Mouse (Mus musculus) liver, embryonic 11.5 days (tissue): ENCODE data around the gene Gemin7. TPM values are rescaled to one million over a fixed set of nuclear protein-coding genes. Genes with fewer than 3 reads are reported as not detected.

Source experiments
- ATAC-seq: fragments of 200-750 bp; cut with Nextera tagmentation; replicated peaks from 2 replicates; pipeline ENCODE4 v1.8.0; 2017; ENCODE audit warnings: moderate number of reproducible peaks, mild to moderate bottlenecking, moderate TSS enrichment, moderate library complexity; ENCODE audit not compliant: low FRiP score
- DNase-seq: peaks from one replicate; pipeline ENCODE4 v3.0.0-alpha.2; 2017; ENCODE audit warnings: low spot score
- H3K27ac ChIP-seq: fragments of 300-500 bp; sonication (generic); 2 replicates; pipeline ENCODE4 v1.5.1; 2014; ENCODE audit warnings: mild to moderate bottlenecking, low read depth, low read length, control low read depth
- H3K27me3 ChIP-seq: fragments of 300-500 bp; sonication (generic); replicated peaks from 2 replicates; pipeline ENCODE4 v1.6.1; 2014; ENCODE audit warnings: low read length, mixed read lengths; ENCODE audit not compliant: control insufficient read depth, insufficient read depth
- H3K36me3 ChIP-seq: fragments of 300-500 bp; sonication (generic); 2 replicates; pipeline ENCODE4 v1.6.1; 2014; ENCODE audit warnings: mild to moderate bottlenecking, low read length, moderate library complexity, mixed read lengths; ENCODE audit not compliant: control insufficient read depth, insufficient read depth
- H3K4me1 ChIP-seq: fragments of 300-500 bp; sonication (generic); replicated peaks from 2 replicates; pipeline ENCODE4 v1.6.1; 2014; ENCODE audit warnings: low read length, mixed read lengths; ENCODE audit not compliant: control insufficient read depth, insufficient read depth
- H3K4me2 ChIP-seq: fragments of 300-500 bp; sonication (generic); 2 replicates; pipeline ENCODE4 v1.6.1; 2014; ENCODE audit warnings: mild to moderate bottlenecking, control low read depth, moderate library complexity
- H3K4me3 ChIP-seq: fragments of 300-500 bp; sonication (generic); 2 replicates; pipeline ENCODE4 v1.5.1; 2014; ENCODE audit warnings: low read depth, low read length, control low read depth
- H3K9ac ChIP-seq: fragments of 300-500 bp; sonication (generic); 2 replicates; pipeline ENCODE4 v1.6.1; 2014; ENCODE audit warnings: low read depth, low read length, control low read depth
- H3K9me3 ChIP-seq: fragments of 300-500 bp; sonication (generic); 2 replicates; pipeline ENCODE4 v1.6.1; 2016; ENCODE audit warnings: low read length, inconsistent platforms, mixed read lengths; ENCODE audit not compliant: control insufficient read depth
- WGBS: fragments of 180-500 bp; shearing (Covaris S2); extraction: QIAGEN DNeasy Blood & Tissue Kit; methylation state at CpG from one replicate; pipeline ENCODE4 v1.1.7; 2014; 5-methylcytosine and 5-hydroxymethylcytosine counted together
- polyA plus RNA-seq: library from polyadenylated mRNA; unstranded; fragments of >200 nt; fragmentation: Nextera tagmentation; extraction: Ambion mirVana; gene quantifications from 2 replicates; pipeline ENCODE4 v1.2.1, GENCODE M21; 2014

Gemin7 gene
- polyA plus RNA-seq, 1 experiment from 2014 or later = 142 TPM

DNA sequence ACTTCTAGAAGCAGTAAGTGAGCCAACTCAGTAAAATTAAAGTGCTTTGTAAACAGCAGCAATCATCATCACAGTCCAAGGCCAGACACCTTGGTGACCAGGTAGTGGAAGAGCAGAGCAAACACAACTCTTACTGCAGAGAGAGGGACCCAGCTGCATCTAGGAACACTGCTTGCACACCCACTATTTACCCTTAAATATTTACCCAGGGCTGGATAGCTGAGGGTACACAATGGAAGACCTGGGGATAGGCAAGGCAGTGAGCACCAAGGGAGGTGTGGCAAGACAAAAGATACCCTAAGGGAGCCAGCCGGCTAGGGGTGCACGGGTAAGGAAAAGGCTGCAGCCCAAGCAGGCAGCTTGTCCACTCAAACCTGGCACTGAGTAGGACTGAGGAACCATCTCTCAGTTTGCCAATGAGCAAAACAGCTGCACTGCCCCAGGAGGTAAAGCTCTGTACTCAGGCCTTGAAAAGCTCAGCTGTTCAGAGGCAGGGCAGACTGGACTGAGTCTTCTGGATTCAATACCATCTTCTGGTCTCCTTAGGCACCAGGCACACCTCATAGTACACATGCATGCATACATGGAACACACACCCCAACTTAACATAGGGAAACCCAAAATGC lies 29.9 kb downstream of the Gemin7 start:
- Histone ChIP-seq H3K9ac (no peak overlapping the region), H3K9me3 (no peaks in the 10 kb centered on the region), H3K27me3 (no peaks in the 10 kb centered on the region), H3K4me3 (no peak overlapping the region), H3K4me1 (peaks cover 18% of the 10 kb centered on the region), H3K4me2 (0 out of 2 replicates have a peak overlapping the region, but pooled peaks have one; percentile 24), H3K27ac (no peak overlapping the region), H3K36me3 (no peaks in the 10 kb centered on the region)
- WGBS = 64% methylated on average over 2 of the region's 2 CpGs
- ATAC-seq (peak; percentile 38; the same call in 1 of the 2 replicates), DNase-seq (no peak)

GRCm38 (mm10) chr7:19546007-19546406 lies 31.4 kb downstream of the Gemin7 start:
- WGBS = 60% methylated on average over 3 of the region's 3 CpGs
- DNase-seq (no peak), ATAC-seq (no peak)
- Histone ChIP-seq H3K27me3 (no peaks in the 10 kb centered on the region), H3K9ac (no peak overlapping the region), H3K9me3 (no peaks in the 10 kb centered on the region), H3K36me3 (no peaks in the 10 kb centered on the region), H3K4me1 (peaks cover 12% of the 10 kb centered on the region; the same call in 1 of the 2 replicates), H3K27ac (no peak overlapping the region), H3K4me2 (no peak overlapping the region), H3K4me3 (no peak overlapping the region)

DNA sequence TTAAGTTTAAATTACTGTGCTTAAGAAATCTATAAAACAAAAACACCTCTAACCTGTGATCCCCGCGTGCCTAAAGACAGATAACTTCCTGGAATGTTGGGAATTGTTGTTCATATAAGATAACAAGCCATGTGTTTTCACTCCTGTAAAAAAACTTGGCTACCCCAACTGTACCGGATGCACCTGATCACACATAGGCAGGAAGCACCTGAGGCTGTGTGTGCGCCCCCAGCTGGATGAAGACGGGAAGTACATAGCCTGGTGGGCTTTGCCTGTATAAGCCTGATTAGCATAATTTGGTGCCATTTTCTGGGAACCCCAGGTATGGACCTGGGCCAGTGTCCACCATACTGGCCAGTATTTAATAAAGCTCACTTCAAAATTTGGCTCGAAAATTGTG lies 33.8 kb downstream of the Gemin7 start:
- Histone ChIP-seq H3K9me3 (no peaks in the 10 kb centered on the region), H3K4me3 (no peak overlapping the region), H3K27me3 (no peaks in the 10 kb centered on the region), H3K36me3 (no peaks in the 10 kb centered on the region), H3K27ac (no peak overlapping the region), H3K9ac (no peak overlapping the region), H3K4me1 (peaks cover 12% of the 10 kb centered on the region; the same call in 1 of the 2 replicates), H3K4me2 (no peak overlapping the region)
- ATAC-seq = no peak
- no peak for DNase-seq
- 53% methylated on average over 6 of the region's 6 CpGs for WGBS

DNA sequence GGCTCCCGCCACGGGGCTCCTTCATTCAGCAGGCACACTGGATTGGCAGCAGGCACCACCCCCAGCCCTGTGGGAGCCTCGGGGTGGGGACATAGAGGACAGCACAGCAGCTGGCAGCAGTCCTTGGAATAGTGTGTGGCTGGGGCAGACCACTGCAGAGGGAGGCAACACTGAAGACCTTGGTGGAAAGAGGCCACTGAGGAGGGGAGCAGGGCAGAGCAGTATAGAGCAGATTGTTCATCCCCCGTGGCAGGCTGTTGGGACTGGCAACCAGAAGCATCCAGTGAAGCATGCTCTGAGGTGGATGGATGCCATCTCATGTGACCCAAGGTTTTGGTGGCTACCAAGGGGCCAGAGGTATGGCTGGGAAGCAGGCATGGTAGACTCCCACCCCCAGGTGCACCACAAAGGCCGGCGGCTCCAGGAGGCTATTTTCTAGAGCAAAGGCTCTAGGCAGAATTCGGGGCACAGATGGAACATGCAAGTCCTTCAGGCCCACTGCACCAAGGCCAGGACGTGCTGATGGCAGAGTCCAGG lies 35.2 kb downstream of the Gemin7 start:
- WGBS = 76% methylated on average over 8 of the region's 8 CpGs
- H3K9me3 ChIP-seq = no peaks in the 10 kb centered on the region
- H3K4me1 ChIP-seq = peaks cover 12% of the 10 kb centered on the region; the same call in 1 of the 2 replicates
- H3K9ac ChIP-seq = no peak overlapping the region
- H3K36me3 ChIP-seq = 0 out of 2 replicates have a peak, but pooled peaks cover 2% of the 10 kb centered on the region
- H3K4me2 ChIP-seq = no peak overlapping the region
- no peaks in the 10 kb centered on the region for H3K27me3 ChIP-seq
- DNase-seq = no peak
- ATAC-seq = no peak
- H3K4me3 ChIP-seq = no peak overlapping the region
- H3K27ac ChIP-seq = no peak overlapping the region

DNA sequence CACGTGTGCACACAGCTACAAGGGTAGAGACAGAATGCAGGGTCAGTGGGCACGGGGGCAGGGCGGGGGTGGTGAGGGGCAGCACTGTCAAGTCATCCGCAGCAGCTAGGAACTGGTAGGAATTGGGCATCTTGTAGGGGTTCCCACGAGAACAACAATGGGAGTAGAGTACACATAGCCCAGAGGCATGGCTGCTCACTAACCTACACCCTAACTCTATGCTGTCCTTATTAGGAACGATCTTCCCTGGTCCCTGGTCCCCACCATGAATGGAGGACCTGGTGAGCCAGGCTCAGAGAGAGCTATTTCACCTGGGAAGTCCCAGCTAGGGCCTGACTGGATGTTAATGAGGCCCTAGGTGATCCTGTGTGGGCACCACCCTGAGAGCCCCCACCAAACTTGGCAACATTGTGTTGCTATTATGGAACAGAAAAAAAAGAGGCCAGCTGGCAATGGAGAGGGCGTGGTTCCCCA lies 35.7 kb downstream of the Gemin7 start:
- DNase-seq (no peak), ATAC-seq (no peak)
- H3K4me2 ChIP-seq = no peak overlapping the region
- H3K27ac ChIP-seq = no peak overlapping the region
- no peak overlapping the region for H3K4me3 ChIP-seq
- no peaks in the 10 kb centered on the region for H3K9me3 ChIP-seq
- no peak overlapping the region for H3K9ac ChIP-seq
- no peaks in the 10 kb centered on the region for H3K27me3 ChIP-seq
- 88% methylated on average over 7 of the region's 7 CpGs for WGBS
- 0 out of 2 replicates have a peak, but pooled peaks cover 2% of the 10 kb centered on the region for H3K36me3 ChIP-seq
- H3K4me1 ChIP-seq = peaks cover 8% of the 10 kb centered on the region; the same call in 1 of the 2 replicates

DNA sequence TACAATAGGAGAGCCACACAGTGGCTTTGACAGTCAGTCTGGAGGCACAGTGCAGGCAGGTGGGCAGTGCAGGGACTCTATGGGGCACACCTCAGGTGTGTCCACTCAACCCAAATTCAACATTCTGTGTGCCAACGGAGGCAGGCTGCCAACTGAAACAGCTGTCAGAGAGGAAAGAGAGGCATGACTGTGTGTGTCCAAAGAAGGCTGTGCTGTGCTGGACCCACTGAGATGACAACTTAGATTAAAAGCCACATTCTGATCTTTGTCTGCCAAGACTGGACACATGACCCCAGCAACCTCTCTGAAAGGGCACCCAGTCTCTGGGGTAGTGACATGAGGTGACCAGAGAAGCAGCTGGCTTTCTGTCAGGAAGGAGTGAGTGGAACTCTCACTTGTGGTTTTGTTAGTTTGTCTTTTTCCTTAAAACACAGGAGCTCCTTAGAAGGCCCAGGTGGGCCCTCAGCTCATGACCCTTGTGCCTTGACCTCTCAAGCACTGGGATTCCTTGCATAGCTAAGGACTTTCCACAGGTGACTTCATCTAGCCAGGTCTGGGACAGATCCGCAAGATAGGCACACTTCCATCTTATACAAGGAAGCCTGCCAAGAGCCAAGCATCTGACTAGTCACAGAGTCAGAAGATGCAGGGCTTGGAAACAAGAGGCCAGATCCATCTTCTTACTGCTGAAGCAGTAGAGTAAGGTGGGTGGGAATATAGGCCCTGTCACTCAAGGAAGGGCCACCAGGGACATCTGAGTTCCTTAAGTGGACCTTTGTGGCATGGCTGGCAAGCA lies 36.4 kb downstream of the Gemin7 start:
- Histone ChIP-seq H3K4me3 (no peak overlapping the region), H3K36me3 (0 out of 2 replicates have a peak, but pooled peaks cover 2% of the 10 kb centered on the region), H3K27me3 (no peaks in the 10 kb centered on the region), H3K9me3 (no peaks in the 10 kb centered on the region), H3K4me2 (no peak overlapping the region), H3K9ac (no peak overlapping the region), H3K4me1 (peaks cover 2% of the 10 kb centered on the region; the same call in 1 of the 2 replicates), H3K27ac (no peak overlapping the region)
- ATAC-seq = no peak
- no peak for DNase-seq
- WGBS = 92% methylated on average over 2 of the region's 2 CpGs

DNA sequence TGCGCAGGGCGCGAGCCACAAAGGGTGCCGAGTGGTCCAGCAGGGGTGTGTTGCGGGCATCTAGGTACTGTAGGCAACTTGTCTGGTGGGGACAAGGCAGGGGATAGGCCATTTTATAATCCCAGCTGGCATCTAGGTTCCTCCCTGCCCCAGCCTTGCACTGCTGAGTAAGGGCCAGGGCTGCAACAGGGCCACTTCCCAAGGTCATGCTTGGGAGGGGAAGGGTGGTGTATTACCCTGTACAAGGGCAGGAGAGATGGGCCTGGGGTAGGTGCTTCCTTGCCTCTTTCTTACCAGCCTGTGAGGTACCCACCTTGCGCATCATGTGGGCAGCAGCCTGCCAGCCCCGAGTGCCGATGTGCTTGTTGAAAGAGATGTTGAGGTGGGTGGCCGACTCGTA lies 42.7 kb downstream of the Gemin7 start:
- no peak overlapping the region for H3K4me2 ChIP-seq
- WGBS = 96% methylated on average over 10 of the region's 10 CpGs
- ATAC-seq (no peak), DNase-seq (no peak)
- peaks cover 50% of the 10 kb centered on the region for H3K36me3 ChIP-seq
- H3K4me1 ChIP-seq = no peaks in the 10 kb centered on the region
- H3K9me3 ChIP-seq = no peaks in the 10 kb centered on the region
- H3K9ac ChIP-seq = no peak overlapping the region
- H3K4me3 ChIP-seq = no peak overlapping the region
- H3K27ac ChIP-seq = no peak overlapping the region
- H3K27me3 ChIP-seq = no peaks in the 10 kb centered on the region

GRCm38 (mm10) chr7:19532240-19532639 lies 45.2 kb downstream of the Gemin7 start:
- ATAC-seq (no peak), DNase-seq (no peak)
- H3K36me3 ChIP-seq = peaks cover 54% of the 10 kb centered on the region
- no peak overlapping the region for H3K4me3 ChIP-seq
- no peak overlapping the region for H3K27ac ChIP-seq
- H3K4me2 ChIP-seq = no peak overlapping the region
- no peaks in the 10 kb centered on the region for H3K4me1 ChIP-seq
- H3K9ac ChIP-seq = no peak overlapping the region
- H3K9me3 ChIP-seq = no peaks in the 10 kb centered on the region
- H3K27me3 ChIP-seq = no peaks in the 10 kb centered on the region
- WGBS = 91% methylated on average over 14 of the region's 14 CpGs
